Mouse (Mus musculus): ENCODE measurements at regions not wholly inside any gene's neighbourhood (a gene's known extent, or its start where the extent isn't known, plus 50 kb on each side); places are given as distances from the start of the nearest gene placed in this dataset.

GRCm38 (mm10) chr9:90434902-90435301, 164.3 kb upstream of the Tbc1d2b start:
- TF ChIP-seq CTCF (IDR thresholded peaks at IDR 0.05), result no peak
- Histone ChIP-seq H3K27ac (no peak overlapping the region), H3K4me3 (no peak overlapping the region)
- intact Hi-C loops (cut with DNase I), result no loop called here
- DNase-seq (ENCODE audit: extremely low spot score in 1 of 2, low spot score in 2 of 2), result no peak

GRCm38 (mm10) chr9:90430898-90431297, 160.3 kb upstream of the Tbc1d2b start:
- no peak for TF ChIP-seq CTCF (IDR thresholded peaks at IDR 0.05)
- no peak overlapping the region for H3K27ac ChIP-seq
- no peak for DNase-seq (ENCODE audit: extremely low spot score in 1 of 2, low spot score in 2 of 2)
- no peak overlapping the region for H3K4me3 ChIP-seq
- intact Hi-C loops (cut with DNase I), result no loop called here

DNA sequence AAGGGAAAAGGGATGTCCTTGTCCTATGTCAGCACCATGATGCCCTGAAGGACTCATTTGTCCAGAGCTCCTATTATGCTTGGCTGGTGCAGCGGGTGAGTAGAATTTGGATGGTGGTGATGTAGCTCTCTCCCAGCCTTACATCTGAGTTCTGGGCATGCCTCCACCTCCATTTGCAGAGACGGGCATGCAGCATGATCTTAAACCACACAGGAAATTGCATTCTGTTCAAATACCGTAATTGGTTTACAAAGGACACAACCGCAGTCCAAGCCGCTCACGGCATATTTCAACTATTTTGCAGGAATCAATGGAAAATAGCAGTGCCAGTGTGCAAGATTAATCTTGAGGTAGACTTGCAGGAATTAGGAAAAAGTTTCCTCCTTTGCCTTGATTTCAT, 151.1 kb upstream of the Tbc1d2b start:
- no peak overlapping the region for H3K27ac ChIP-seq
- no peak overlapping the region for H3K4me3 ChIP-seq
- no peak for DNase-seq (ENCODE audit: extremely low spot score in 1 of 2, low spot score in 2 of 2)
- TF ChIP-seq CTCF (IDR thresholded peaks at IDR 0.05), result no peak
- intact Hi-C loops (cut with DNase I), result no loop called here

DNA sequence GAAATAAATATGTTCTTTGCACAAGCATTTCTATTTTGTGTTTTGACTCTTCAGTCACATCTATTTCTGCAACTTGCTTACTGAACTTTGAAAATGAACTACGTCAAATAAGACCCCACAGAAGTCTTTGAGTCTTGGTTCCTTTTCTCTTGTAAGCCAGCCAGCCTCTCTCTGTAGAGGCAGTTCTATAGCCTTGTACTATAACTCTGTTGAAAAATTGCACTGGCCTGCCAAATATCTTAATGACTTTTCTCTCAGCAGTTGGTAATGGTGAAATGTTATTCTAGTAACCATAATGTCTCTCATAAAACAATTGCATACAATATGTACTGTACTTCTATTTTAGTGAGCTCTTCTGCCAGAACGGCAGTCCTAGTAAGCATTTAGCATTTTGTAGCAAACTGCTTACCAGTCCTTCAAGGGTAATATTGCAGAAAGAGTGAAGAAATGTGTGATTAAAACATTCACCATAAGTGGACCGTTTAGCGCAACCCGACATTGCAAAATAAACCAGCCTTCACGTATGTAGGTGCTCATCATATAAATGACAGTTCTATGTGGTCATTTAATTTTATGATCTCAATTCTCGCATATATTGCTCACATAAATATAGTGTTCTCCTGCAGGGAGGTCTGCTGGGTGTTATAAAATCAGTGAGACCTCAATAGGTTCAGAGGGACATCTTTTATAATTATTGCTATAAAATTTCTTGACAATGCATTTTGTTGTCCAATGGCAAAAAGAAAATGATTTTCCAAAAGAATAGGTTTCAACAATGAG, 149.3 kb upstream of the Tbc1d2b start:
- H3K27ac ChIP-seq, result no peak overlapping the region
- no peak overlapping the region for H3K4me3 ChIP-seq
- intact Hi-C loops (cut with DNase I), result no loop called here
- DNase-seq (ENCODE audit: extremely low spot score in 1 of 2, low spot score in 2 of 2), result no peak
- TF ChIP-seq CTCF (IDR thresholded peaks at IDR 0.05), result no peak

- H3K27ac ChIP-seq, result no peak overlapping the region
- intact Hi-C loops (cut with DNase I), result no loop called here
- no peak overlapping the region for H3K4me3 ChIP-seq
- no peak for DNase-seq (ENCODE audit: extremely low spot score in 1 of 2, low spot score in 2 of 2)
- peak; percentile 11; the same call in 1 of the 2 replicates for TF ChIP-seq CTCF (IDR thresholded peaks at IDR 0.05)
Observed at GRCm38 (mm10) chr9:90408789-90409188, 138.2 kb upstream of the Tbc1d2b start.

- no peak overlapping the region for H3K27ac ChIP-seq
- TF ChIP-seq CTCF (IDR thresholded peaks at IDR 0.05), result no peak
- H3K4me3 ChIP-seq, result no peak overlapping the region
- intact Hi-C loops (cut with DNase I), result no loop called here
- no peak for DNase-seq (ENCODE audit: extremely low spot score in 1 of 2, low spot score in 2 of 2)
Observed at GRCm38 (mm10) chr9:90407573-90407972, 137.0 kb upstream of the Tbc1d2b start.

DNA sequence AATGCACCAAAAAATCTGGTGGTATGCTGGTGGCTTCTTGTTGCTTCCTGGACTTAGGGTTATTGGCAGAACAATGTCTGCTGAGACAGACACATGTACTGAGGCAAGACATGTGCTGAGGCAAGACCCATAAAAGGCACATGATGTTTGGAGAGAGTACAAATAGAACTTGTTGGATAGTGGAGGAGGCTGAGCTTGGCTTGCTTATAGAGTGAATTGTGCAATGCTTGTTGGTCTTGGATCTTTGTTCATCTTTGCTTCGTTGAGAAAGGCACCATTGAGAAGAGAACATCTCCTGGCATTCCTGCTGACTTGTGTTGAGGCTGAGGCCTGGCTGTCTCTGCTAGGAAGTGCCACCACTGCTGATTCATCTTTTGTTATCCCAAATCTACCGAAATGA, 117.8 kb upstream of the Tbc1d2b start:
- TF ChIP-seq CTCF (IDR thresholded peaks at IDR 0.05), result no peak
- no peak overlapping the region for H3K27ac ChIP-seq
- DNase-seq (ENCODE audit: extremely low spot score in 1 of 2, low spot score in 2 of 2), result no peak
- H3K4me3 ChIP-seq, result no peak overlapping the region
- intact Hi-C loops (cut with DNase I), result no loop called here

DNA sequence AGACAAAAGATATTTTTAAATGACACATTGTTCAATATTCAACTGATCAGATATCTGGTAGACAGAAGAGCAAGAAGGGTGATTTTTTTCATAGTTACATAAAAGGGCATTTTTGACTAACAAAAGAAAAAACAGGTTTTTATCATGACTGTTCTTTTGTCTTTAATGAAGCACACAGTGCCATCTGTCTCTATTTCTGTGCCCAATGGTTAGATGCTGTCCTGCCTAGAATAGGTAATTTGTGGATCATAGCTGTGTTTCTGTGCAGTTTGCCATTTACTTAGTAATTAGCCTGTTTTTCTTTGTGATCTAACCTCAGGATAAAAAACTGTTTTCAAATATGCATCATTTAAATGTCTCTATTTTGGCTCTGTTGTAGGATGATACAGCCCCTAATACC, 114.4 kb upstream of the Tbc1d2b start:
- no peak for DNase-seq (ENCODE audit: extremely low spot score in 1 of 2, low spot score in 2 of 2)
- Histone ChIP-seq H3K4me3 (no peak overlapping the region), H3K27ac (no peak overlapping the region)
- intact Hi-C loops (cut with DNase I), result no loop called here
- TF ChIP-seq CTCF (IDR thresholded peaks at IDR 0.05), result no peak

GRCm38 (mm10) chr9:90380099-90380498, 109.5 kb upstream of the Tbc1d2b start:
- no peak overlapping the region for H3K27ac ChIP-seq
- DNase-seq (ENCODE audit: extremely low spot score in 1 of 2, low spot score in 2 of 2), result no peak
- intact Hi-C loops (cut with DNase I), result no loop called here
- TF ChIP-seq CTCF (IDR thresholded peaks at IDR 0.05), result no peak
- no peak overlapping the region for H3K4me3 ChIP-seq

DNA sequence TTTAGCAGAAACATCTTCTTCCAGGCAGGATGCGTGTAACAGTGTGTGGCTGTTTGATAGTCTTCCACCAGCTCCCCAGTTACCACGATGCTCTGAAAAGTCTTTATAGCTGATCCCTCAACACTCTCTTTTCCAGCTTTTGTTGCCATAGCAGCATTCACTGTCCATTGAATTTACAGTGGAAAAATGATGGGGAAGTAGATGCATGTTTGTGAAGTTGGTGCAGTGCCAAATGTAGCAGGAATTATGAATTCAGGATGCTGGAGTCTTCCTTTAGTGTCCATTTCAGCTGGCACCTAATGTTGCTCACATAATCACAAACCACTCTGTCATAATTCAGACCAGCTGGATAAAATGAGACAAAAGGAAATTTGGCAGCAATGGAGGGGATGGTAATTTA, 99.0 kb upstream of the Tbc1d2b start:
- no peak for DNase-seq (ENCODE audit: extremely low spot score in 1 of 2, low spot score in 2 of 2)
- no peak for TF ChIP-seq CTCF (IDR thresholded peaks at IDR 0.05)
- Histone ChIP-seq H3K27ac (no peak overlapping the region), H3K4me3 (no peak overlapping the region)
- intact Hi-C loops (cut with DNase I), result no loop called here

GRCm38 (mm10) chr9:90367745-90368144, 97.1 kb upstream of the Tbc1d2b start:
- Histone ChIP-seq H3K4me3 (no peak overlapping the region), H3K27ac (no peak overlapping the region)
- no peak for TF ChIP-seq CTCF (IDR thresholded peaks at IDR 0.05)
- DNase-seq (ENCODE audit: extremely low spot score in 1 of 2, low spot score in 2 of 2), result no peak
- intact Hi-C loops (cut with DNase I), result no loop called here

GRCm38 (mm10) chr9:90326531-90326930, 55.9 kb upstream of the Tbc1d2b start:
- intact Hi-C loops (cut with DNase I), result no loop called here
- no peak for DNase-seq (ENCODE audit: extremely low spot score in 1 of 2, low spot score in 2 of 2)
- H3K27ac ChIP-seq, result no peak overlapping the region
- no peak for TF ChIP-seq CTCF (IDR thresholded peaks at IDR 0.05)
- H3K4me3 ChIP-seq, result no peak overlapping the region

Data from left cerebral cortex, adult 2 months (tissue).